In the genomic region with DNA sequence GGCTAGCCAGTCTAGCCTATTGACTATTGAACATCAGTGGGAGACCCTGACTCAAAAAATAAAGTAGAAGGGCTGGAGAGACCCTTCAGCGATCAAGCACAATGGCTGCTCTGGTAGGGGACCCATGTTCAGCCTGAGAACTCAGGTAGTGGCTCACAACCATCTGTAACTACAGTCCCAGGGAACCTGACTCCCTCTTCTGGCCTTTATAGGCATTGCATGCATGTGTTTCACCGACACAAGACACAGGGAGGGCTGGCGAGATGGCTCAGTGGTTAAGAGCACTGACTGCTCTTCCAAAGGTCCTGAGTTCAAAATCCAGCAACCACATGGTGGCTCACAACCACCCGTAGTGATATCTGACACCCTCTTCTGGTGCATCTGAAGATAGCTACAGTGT, we compare ENCODE assay signal across 10 mouse cellular contexts. TPM values are rescaled to one million over a fixed set of nuclear protein-coding genes. Genes with fewer than 3 reads are reported as not detected.
A peak's percentile ranks its signal among the peaks of the same experiment; 100 is the strongest.
DNase-seq lines count a peak whose midpoint lies in the region; TF ChIP-seq lines count a peak whose summit lies in the region.
"Had no signal": no experiment of that assay in that cellular context is flagged by ENCODE, and none has a peak within 500 bp of the region (broad histone marks: within the 10 kb centered on the region; RNA-seq: fewer than 3 reads in every experiment).

No protein-coding gene starts in this region.

- H3K36me3 ChIP-seq in small intestine, adult 2 months (ENCODE audit: control insufficient read depth, insufficient read depth, low read length), result no peaks in the 10 kb centered on the region
- H3K36me3 ChIP-seq: hindbrain, embryonic 15.5 days had no signal

- WGBS in bone marrow, adult 2 months, result 47% methylated on average over 4 of the region's 4 CpGs
- WGBS in small intestine, adult 2 months, result 32% methylated on average over 4 of the region's 4 CpGs

- H3K4me1 ChIP-seq in bone marrow, adult 2 months (ENCODE audit: control insufficient read depth, insufficient read depth, low read length), result no peaks in the 10 kb centered on the region; the same call in 1 of the 2 replicates
- H3K4me1 ChIP-seq in small intestine, adult 2 months (ENCODE audit: control insufficient read depth, insufficient read depth, insufficient read length, low read length), result no peaks in the 10 kb centered on the region

- peak; percentile 52; the same call in 1 of the 2 replicates for TF ChIP-seq CTCF in bone marrow, adult 2 months (IDR thresholded peaks at IDR 0.05; ENCODE audit: control insufficient read depth, insufficient read depth, low read length)
- peak; percentile 50; the same call in 1 of the 2 replicates for TF ChIP-seq CTCF in small intestine, adult 2 months (IDR thresholded peaks at IDR 0.05; ENCODE audit: extremely low read depth, insufficient read length, insufficient replicate concordance, low read depth, low read length)

- no peak overlapping the region for H3K27ac ChIP-seq in bone marrow, adult 2 months (ENCODE audit: control insufficient read depth, insufficient read depth, low read depth, low read length, poor library complexity)
- no peak overlapping the region for H3K27ac ChIP-seq in small intestine, adult 2 months (ENCODE audit: insufficient read depth, low read depth, low read length)
- H3K27ac ChIP-seq: hindbrain, embryonic 15.5 days had no signal

- TF ChIP-seq POLR2A in bone marrow, adult 2 months (IDR thresholded peaks at IDR 0.05; ENCODE audit: borderline replicate concordance, control insufficient read depth, low read depth, low read length), result no peak
- TF ChIP-seq POLR2A in small intestine, adult 2 months (IDR thresholded peaks at IDR 0.05; ENCODE audit: low read depth, low read length), result no peak

- DNase-seq in cerebellum, adult 9-10 months, result peak; percentile 45
- no peak for DNase-seq in cerebellum, adult 9-11 months
- peak; percentile 39 for DNase-seq in left cerebral cortex, postnatal 4 days
- DNase-seq in left cerebral cortex, adult 8-10 months (ENCODE audit: low spot score in 2 of 2), result no peak
- DNase-seq in kidney, postnatal 10 days, result peak; percentile 32
- DNase-seq in right cerebral cortex, postnatal 4 days, result no peak

- H3K27me3 ChIP-seq in small intestine, adult 2 months (ENCODE audit: control insufficient read depth, insufficient read depth, low read length), result peaks cover 2% of the 10 kb centered on the region; the same call in 1 of the 2 replicates
- H3K27me3 ChIP-seq: hindbrain, embryonic 15.5 days had no signal

- intact Hi-C loops in left cerebral cortex, postnatal 4 days (cut with DNase I), result loop anchor here (10.0 kb wide), 1 partner anchor 117 kb away; no protein-coding TSS in a partner anchor

- H3K4me3 ChIP-seq in bone marrow, adult 2 months (replicated peaks; ENCODE audit: control insufficient read depth, low read depth, low read length), result no peak overlapping the region
- H3K4me3 ChIP-seq in small intestine, adult 2 months (ENCODE audit: low read depth, low read length), result no peak overlapping the region
- H3K4me3 ChIP-seq: hindbrain, embryonic 15.5 days; myocyte had no signal

RNA-seq across cellular contexts. Expression of a gene that starts 7.5 kb away (rescaled TPM):
- not detected for total RNA-seq in left cerebral cortex, postnatal 4 days (2021)
- under 1 TPM in 2 of 4 experiments, not detected in 2; 0.21 to 0.27 TPM for total RNA-seq in left cerebral cortex, adult 8-10 months (2022)
- 12.2 and 25.1 TPM in 2 replicates for polyA plus RNA-seq in bone marrow, adult 2 months (2011; ENCODE audit: insufficient read depth, insufficient read length, low replicate concordance, missing spikeins)
- polyA plus RNA-seq in small intestine, adult 2 months (2012; rRNA removed), result 2.9 and 7.4 TPM in 2 replicates
- polyA plus RNA-seq: myocyte had no signal

RNA-seq across cellular contexts. Expression of a gene that starts 30.4 kb away (rescaled TPM):
- total RNA-seq in left cerebral cortex, postnatal 4 days (2021), result 100 to 1,000 TPM; 122 to 124 TPM
- total RNA-seq in left cerebral cortex, adult 8-10 months (2022), result 10 to 100 TPM; 64.7 to 71.7 (median 69.7) TPM
- polyA plus RNA-seq in bone marrow, adult 2 months (2011; ENCODE audit: insufficient read depth, insufficient read length, low replicate concordance, missing spikeins), result 2.7 and 3.6 TPM in 2 replicates
- polyA plus RNA-seq in small intestine, adult 2 months (2012; rRNA removed), result 18.1 and 31.1 TPM in 2 replicates
- polyA plus RNA-seq: myocyte had no signal

RNA-seq across cellular contexts. Expression of a gene that starts 35.3 kb away (rescaled TPM):
- total RNA-seq in left cerebral cortex, postnatal 4 days (2021), result under 1 TPM in 1 of 2 experiments, not detected in 1; 0.18 TPM
- total RNA-seq in left cerebral cortex, adult 8-10 months (2022), result not detected
- 16.2 and 19.9 TPM in 2 replicates for polyA plus RNA-seq in bone marrow, adult 2 months (2011; ENCODE audit: insufficient read depth, insufficient read length, low replicate concordance, missing spikeins)
- polyA plus RNA-seq in small intestine, adult 2 months (2012; rRNA removed), result 9.6 and 94.5 TPM in 2 replicates

RNA-seq across cellular contexts. Expression of a gene that starts 53.2 kb away (rescaled TPM):
- total RNA-seq in left cerebral cortex, postnatal 4 days (2021), result not detected
- total RNA-seq in left cerebral cortex, adult 8-10 months (2022), result not detected
- polyA plus RNA-seq in bone marrow, adult 2 months (2011; ENCODE audit: insufficient read depth, insufficient read length, low replicate concordance, missing spikeins), result 3.7 TPM in 1 of 2 replicates, not detected in the other
- polyA plus RNA-seq in small intestine, adult 2 months (2012; rRNA removed), result 0.09 and 3.6 TPM in 2 replicates
- polyA plus RNA-seq: myocyte had no signal

Comparison
In these comparisons a context has a peak if more than half of its experiments do, and no peak if none do; other contexts are left out.
1. DNase-seq: peak in cerebellum, adult 9-10 months (single experiment), left cerebral cortex, postnatal 4 days (single experiment) and kidney, postnatal 10 days (single experiment); none in cerebellum, adult 9-11 months (single experiment), left cerebral cortex, adult 8-10 months (0 of 2) and right cerebral cortex, postnatal 4 days (single experiment).